Mouse (Mus musculus) forebrain, embryonic 16.5 days (tissue): Measurements from ENCODE around the gene Stk4. TPM values are rescaled to one million over a fixed set of nuclear protein-coding genes. Genes with fewer than 3 reads are reported as not detected.

ENCODE experiments used
- ATAC-seq: fragments of 200-750 bp; cut with Nextera tagmentation; 2 replicates; pipeline ENCODE4 v1.8.0; 2017; ENCODE audit warnings: mild to moderate bottlenecking, moderate library complexity
- H3K27ac ChIP-seq: fragments of 300-500 bp; sonication (generic); 2 replicates; pipeline ENCODE4 v1.5.1; 2014; ENCODE audit warnings: low read length, control low read depth
- H3K27me3 ChIP-seq: fragments of 300-500 bp; sonication (generic); replicated peaks from 2 replicates; pipeline ENCODE4 v1.6.1; 2014; ENCODE audit warnings: low read length; ENCODE audit not compliant: control insufficient read depth, insufficient read depth
- H3K36me3 ChIP-seq: fragments of 300-500 bp; sonication (generic); 2 replicates; pipeline ENCODE4 v1.6.1; 2014; ENCODE audit not compliant: control insufficient read depth, insufficient read depth
- H3K4me1 ChIP-seq: fragments of 300-500 bp; sonication (generic); replicated peaks from 2 replicates; pipeline ENCODE4 v1.6.1; 2014; ENCODE audit warnings: low read length; ENCODE audit not compliant: control insufficient read depth, insufficient read depth
- H3K4me2 ChIP-seq: fragments of 300-500 bp; sonication (generic); 2 replicates; pipeline ENCODE4 v1.6.1; 2014; ENCODE audit warnings: mild to moderate bottlenecking, low read length, control low read depth
- H3K4me3 ChIP-seq: fragments of 300-500 bp; sonication (generic); replicated peaks from 2 replicates; pipeline ENCODE4 v1.5.1; 2014; ENCODE audit warnings: mild to moderate bottlenecking, low read length, control low read depth
- H3K9ac ChIP-seq: fragments of 300-500 bp; sonication (generic); replicated peaks from 2 replicates; pipeline ENCODE4 v1.6.1; 2014; ENCODE audit warnings: low read depth, low read length, control low read depth
- H3K9me3 ChIP-seq: fragments of 300-500 bp; sonication (generic); 2 replicates; pipeline ENCODE4 v1.6.1; 2016; ENCODE audit warnings: low read length; ENCODE audit not compliant: control insufficient read depth
- WGBS: fragments of 180-500 bp; shearing (Covaris S2); extraction: QIAGEN DNeasy Blood & Tissue Kit; methylation state at CpG from one replicate; pipeline ENCODE4 v1.1.7; 2014; 5-methylcytosine and 5-hydroxymethylcytosine counted together
- polyA plus RNA-seq: library from polyadenylated mRNA; unstranded; fragments of >200 nt; fragmentation: Nextera tagmentation; extraction: Ambion mirVana; gene quantifications from 2 replicates; pipeline ENCODE4 v1.2.1, GENCODE M21; 2015

Stk4 gene
- polyA plus RNA-seq, 1 experiment from 2014 or later, result 31.3 TPM

DNA sequence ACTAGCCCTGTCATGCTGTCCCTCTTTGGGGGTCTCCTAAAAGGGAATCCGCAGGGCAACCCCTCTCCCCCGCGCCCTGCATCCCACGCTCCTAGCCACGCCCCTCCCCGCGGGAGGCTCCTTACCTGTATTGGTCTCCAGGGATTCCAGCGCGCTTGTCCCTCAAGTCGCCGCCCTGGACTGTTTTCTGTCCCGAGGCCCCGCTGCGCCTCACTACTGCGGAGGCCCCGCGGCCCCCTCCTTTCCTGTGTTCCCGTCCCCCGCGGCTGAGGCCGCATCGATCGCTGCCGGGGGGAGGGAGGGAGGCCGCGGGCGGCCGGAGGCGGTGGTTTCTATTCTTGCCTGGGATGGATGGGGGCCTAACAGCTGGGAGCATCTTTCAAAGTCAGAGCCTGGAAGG, 100.8 kb downstream of the Stk4 start, which contains the start of gene Kcns1:
Kcns1 (minus strand) TSS at position 212 of the 400 bp plus-strand sequence.
- Histone ChIP-seq H3K4me1 (peaks cover 16% of the 10 kb centered on the region), H3K4me3 (peak within 1 kb of the TSS; percentile 40), H3K4me2 (peak within 1 kb of the TSS; percentile 62), H3K27ac (no peak within 1 kb of the TSS), H3K27me3 (peaks cover 61% of the 10 kb centered on the region), H3K36me3 (no peaks in the 10 kb centered on the region), H3K9ac (peak within 1 kb of the TSS; percentile 46; the same call in 1 of the 2 replicates), H3K9me3 (no peaks in the 10 kb centered on the region)
- no peak for ATAC-seq
- 1% methylated on average over 24 of the region's 29 CpGs for WGBS

DNA sequence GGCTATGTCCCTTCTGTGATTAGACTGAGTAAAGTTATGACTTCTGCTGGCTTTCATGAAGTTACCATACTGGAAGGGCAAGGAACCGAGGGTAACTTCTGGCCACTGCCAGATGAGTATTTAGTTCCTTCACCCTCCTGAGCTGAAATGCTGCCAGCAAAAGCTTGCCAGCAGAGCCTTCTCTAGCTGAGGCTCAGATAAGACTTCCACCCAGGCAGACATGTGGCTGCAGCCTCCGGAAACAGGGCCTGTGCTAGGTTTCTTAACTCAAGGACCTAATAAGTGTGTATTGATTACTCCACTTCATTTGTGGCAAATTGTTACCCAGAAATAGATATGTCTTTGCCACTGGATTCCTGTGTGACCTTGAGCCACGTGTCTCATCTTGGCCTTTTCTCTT, 103.3 kb downstream of the Stk4 start:
- peaks cover 12% of the 10 kb centered on the region for H3K4me1 ChIP-seq
- 82% methylated on average over 3 of the region's 3 CpGs for WGBS
- no peak for ATAC-seq

DNA sequence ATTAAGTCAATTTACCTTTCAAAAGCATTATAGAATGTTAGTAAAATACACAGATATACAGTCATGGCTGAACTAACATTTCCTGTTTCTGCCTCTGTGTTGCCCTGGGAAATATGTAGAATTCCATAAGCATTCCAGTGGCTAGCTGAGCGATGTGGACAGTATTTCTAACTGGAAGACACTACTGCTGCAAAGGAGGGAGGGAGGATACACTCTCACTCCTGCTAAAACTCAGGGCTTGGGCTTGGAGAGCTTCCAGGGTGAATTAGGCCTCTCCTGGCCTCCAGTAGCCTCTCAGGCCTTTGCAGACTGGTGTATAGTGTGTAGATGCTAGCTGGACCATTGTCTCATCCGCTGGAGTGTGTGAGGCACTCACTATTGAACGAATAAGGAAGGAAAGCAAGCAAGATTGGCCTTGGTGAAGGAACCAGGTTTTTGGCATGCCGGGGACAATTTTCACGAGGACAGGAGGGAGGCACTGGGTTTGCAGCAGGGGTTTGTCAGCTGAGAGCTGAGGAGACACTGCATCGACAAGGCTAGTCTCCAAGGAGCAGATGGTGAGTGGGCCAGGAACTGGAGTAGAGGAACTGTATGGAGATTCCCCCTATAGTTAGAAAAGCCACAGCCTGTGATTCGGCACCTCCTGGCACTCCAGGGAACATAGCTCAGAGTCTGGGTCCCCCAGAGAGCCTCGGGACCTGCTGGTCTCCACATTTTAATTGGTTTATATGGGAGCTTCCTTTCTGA, 104.7 kb downstream of the Stk4 start:
- no peak overlapping the region for H3K4me3 ChIP-seq
- 69% methylated on average over 8 of the region's 8 CpGs for WGBS
- peaks cover 27% of the 10 kb centered on the region for H3K27me3 ChIP-seq
- H3K27ac ChIP-seq, result no peak overlapping the region
- peaks cover 9% of the 10 kb centered on the region for H3K4me1 ChIP-seq
- H3K4me2 ChIP-seq, result no peak overlapping the region
- H3K36me3 ChIP-seq, result no peaks in the 10 kb centered on the region
- no peak for ATAC-seq
- no peaks in the 10 kb centered on the region for H3K9me3 ChIP-seq
- H3K9ac ChIP-seq, result no peak overlapping the region

More for the DNA sequence above, 103.3 kb downstream of the Stk4 start:
- Histone ChIP-seq H3K9ac (no peak overlapping the region), H3K4me3 (no peak overlapping the region), H3K27me3 (peaks cover 41% of the 10 kb centered on the region), H3K9me3 (no peaks in the 10 kb centered on the region), H3K27ac (no peak overlapping the region), H3K4me2 (no peak overlapping the region), H3K36me3 (no peaks in the 10 kb centered on the region)

- H3K27me3 ChIP-seq, result peaks cover 20% of the 10 kb centered on the region
- no peaks in the 10 kb centered on the region for H3K9me3 ChIP-seq
- no peak overlapping the region for H3K4me2 ChIP-seq
- no peak overlapping the region for H3K4me3 ChIP-seq
- H3K36me3 ChIP-seq, result no peaks in the 10 kb centered on the region
- 61% methylated on average over 3 of the region's 3 CpGs for WGBS
- no peak for ATAC-seq
- peaks cover 3% of the 10 kb centered on the region for H3K4me1 ChIP-seq
- no peak overlapping the region for H3K27ac ChIP-seq
- H3K9ac ChIP-seq, result no peak overlapping the region
These were observed 105.7 kb downstream of the Stk4 start for GRCm38 (mm10) chr2:164175850-164176249.

GRCm38 (mm10) chr2:164177831-164178230, 107.7 kb downstream of the Stk4 start:
- no peaks in the 10 kb centered on the region for H3K9me3 ChIP-seq
- 93% methylated on average over 5 of the region's 5 CpGs for WGBS
- no peaks in the 10 kb centered on the region for H3K4me1 ChIP-seq
- ATAC-seq, result no peak
- H3K27ac ChIP-seq, result no peak overlapping the region
- H3K36me3 ChIP-seq, result no peaks in the 10 kb centered on the region
- peaks cover 8% of the 10 kb centered on the region; the same call in 1 of the 2 replicates for H3K27me3 ChIP-seq
- H3K4me2 ChIP-seq, result no peak overlapping the region
- H3K4me3 ChIP-seq, result no peak overlapping the region
- H3K9ac ChIP-seq, result no peak overlapping the region

DNA sequence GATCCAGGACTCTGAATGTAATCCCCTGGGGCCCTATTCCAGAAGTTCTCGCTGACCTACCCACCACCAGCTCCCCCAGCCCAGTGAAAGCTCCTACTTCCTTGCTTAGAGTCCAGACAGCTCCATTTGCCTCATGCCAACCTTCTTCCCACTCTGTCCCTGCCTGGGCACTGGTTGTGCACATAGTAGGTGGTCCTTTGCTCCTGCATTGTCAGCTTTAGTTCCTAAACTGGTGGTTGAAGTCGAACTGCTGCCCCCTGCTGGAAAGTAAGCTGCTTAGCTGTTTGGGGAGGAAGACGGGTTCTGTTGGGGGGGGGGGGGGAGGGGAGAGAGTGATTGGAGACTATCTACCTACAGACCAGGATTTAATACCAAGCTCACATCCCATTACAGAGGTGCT, 110.0 kb downstream of the Stk4 start:
- Histone ChIP-seq H3K9ac (no peak overlapping the region), H3K27ac (no peak overlapping the region), H3K4me2 (no peak overlapping the region), H3K27me3 (no peaks in the 10 kb centered on the region), H3K9me3 (no peaks in the 10 kb centered on the region), H3K36me3 (no peaks in the 10 kb centered on the region), H3K4me1 (peaks cover 2% of the 10 kb centered on the region; the same call in 1 of the 2 replicates), H3K4me3 (no peak overlapping the region)
- WGBS, result 42% methylated on average over 3 of the region's 3 CpGs
- no peak for ATAC-seq

DNA sequence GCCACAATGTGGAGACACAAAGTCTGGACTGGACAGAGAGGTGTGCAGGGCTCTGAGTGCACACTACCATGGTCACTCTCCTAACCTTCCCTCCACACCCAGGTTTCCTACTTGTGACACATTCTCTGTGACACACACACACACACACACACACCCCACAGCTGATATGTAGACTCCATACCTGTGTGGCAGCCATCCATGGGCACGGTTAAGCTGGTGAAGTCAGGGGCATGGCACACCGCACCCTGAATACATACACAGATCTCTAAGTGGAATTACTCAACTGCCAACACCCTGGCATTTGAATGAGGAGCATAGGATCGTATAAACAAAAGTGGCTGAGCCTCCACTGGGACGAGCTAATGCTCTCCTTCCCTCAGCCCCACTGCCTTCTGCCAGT, 110.6 kb downstream of the Stk4 start:
- Histone ChIP-seq H3K36me3 (no peaks in the 10 kb centered on the region), H3K9ac (no peak overlapping the region), H3K27ac (no peak overlapping the region), H3K27me3 (no peaks in the 10 kb centered on the region), H3K4me2 (no peak overlapping the region), H3K4me3 (no peak overlapping the region), H3K9me3 (no peaks in the 10 kb centered on the region), H3K4me1 (peaks cover 2% of the 10 kb centered on the region; the same call in 1 of the 2 replicates)
- no peak for ATAC-seq
- WGBS, result 84% methylated on average over 4 of the region's 4 CpGs

GRCm38 (mm10) chr2:164182692-164183255, 112.7 kb downstream of the Stk4 start, which contains the start of gene Wfdc5:
Gene Wfdc5 (minus strand): TSS chr2:164182742.
- Histone ChIP-seq H3K4me2 (no peak within 1 kb of the TSS), H3K36me3 (no peaks in the 10 kb centered on the region), H3K4me1 (peaks cover 2% of the 10 kb centered on the region; the same call in 1 of the 2 replicates), H3K9ac (no peak within 1 kb of the TSS), H3K27ac (no peak within 1 kb of the TSS), H3K27me3 (no peaks in the 10 kb centered on the region), H3K4me3 (no peak within 1 kb of the TSS), H3K9me3 (no peaks in the 10 kb centered on the region)
- ATAC-seq, result no peak
- WGBS, result 80% methylated on average over 7 of the region's 7 CpGs

GRCm38 (mm10) chr2:164183340-164183739, 113.2 kb downstream of the Stk4 start:
- Histone ChIP-seq H3K4me1 (peaks cover 2% of the 10 kb centered on the region; the same call in 1 of the 2 replicates), H3K9ac (no peak overlapping the region), H3K27ac (no peak overlapping the region), H3K9me3 (no peaks in the 10 kb centered on the region), H3K27me3 (no peaks in the 10 kb centered on the region), H3K4me2 (no peak overlapping the region), H3K36me3 (no peaks in the 10 kb centered on the region), H3K4me3 (no peak overlapping the region)
- no peak for ATAC-seq
- WGBS, result 64% methylated on average over 9 of the region's 9 CpGs
